Mouse (Mus musculus) ES-Bruce4 (cell line): Measurements from ENCODE around the gene Map4k4. TPM values are rescaled to one million over a fixed set of nuclear protein-coding genes. Genes with fewer than 3 reads are reported as not detected.

ENCODE experiments used
- H3K27ac ChIP-seq: 2 replicates; pipeline ENCODE4 v1.5.1; 2012; ENCODE audit warnings: low read length, inconsistent platforms; ENCODE audit not compliant: insufficient read depth
- H3K27me3 ChIP-seq: 2 replicates; pipeline ENCODE4 v1.6.1; 2012; ENCODE audit warnings: mild to moderate bottlenecking, low read length, inconsistent platforms; ENCODE audit not compliant: control insufficient read depth, poor library complexity, insufficient read depth, severe bottlenecking
- H3K36me3 ChIP-seq: 2 replicates; pipeline ENCODE4 v1.6.1; 2012; ENCODE audit warnings: inconsistent platforms, mild to moderate bottlenecking, low read length, moderate library complexity; ENCODE audit not compliant: control insufficient read depth, poor library complexity, insufficient read depth, severe bottlenecking
- H3K4me1 ChIP-seq: one replicate; pipeline ENCODE4 v1.8.1; 2011; ENCODE audit warnings: low read length; ENCODE audit not compliant: control insufficient read depth, insufficient read depth
- H3K4me3 ChIP-seq: 2 replicates; pipeline ENCODE4 v1.5.1; 2011; ENCODE audit warnings: low read depth, mild to moderate bottlenecking, low read length
- H3K9ac ChIP-seq: 2 replicates; pipeline ENCODE4 v1.6.1; 2012; ENCODE audit warnings: low read depth, mild to moderate bottlenecking, inconsistent platforms; ENCODE audit not compliant: poor library complexity, severe bottlenecking
- H3K9me3 ChIP-seq: replicated peaks from 2 replicates; pipeline ENCODE4 v1.6.1; 2012; ENCODE audit warnings: mild to moderate bottlenecking, low read length, inconsistent platforms; ENCODE audit not compliant: control insufficient read depth, poor library complexity, insufficient read depth, severe bottlenecking
- CTCF ChIP-seq: IDR thresholded peaks from one replicate; pipeline ENCODE4 v1.8.1; 2011; ENCODE audit warnings: low read depth, low read length
- EP300 ChIP-seq: IDR thresholded peaks from 2 replicates; pipeline ENCODE4 v1.6.1; 2011; ENCODE audit warnings: low read depth, low read length; ENCODE audit not compliant: insufficient read depth
- POLR2A ChIP-seq: IDR thresholded peaks from one replicate; pipeline ENCODE4 v1.8.1; 2011; ENCODE audit warnings: low read length; ENCODE audit not compliant: insufficient read depth
- polyA plus RNA-seq: library from polyadenylated mRNA; stranded (reverse); fragments of >200 nt; gene quantifications from 2 replicates; pipeline ENCODE4 v1.2.4, GENCODE M21; 2011; ENCODE audit warnings: low read depth; ENCODE audit not compliant: missing spikeins, insufficient read depth, insufficient read length

Map4k4 gene
- polyA plus RNA-seq, 1 experiment = 308 TPM

DNA sequence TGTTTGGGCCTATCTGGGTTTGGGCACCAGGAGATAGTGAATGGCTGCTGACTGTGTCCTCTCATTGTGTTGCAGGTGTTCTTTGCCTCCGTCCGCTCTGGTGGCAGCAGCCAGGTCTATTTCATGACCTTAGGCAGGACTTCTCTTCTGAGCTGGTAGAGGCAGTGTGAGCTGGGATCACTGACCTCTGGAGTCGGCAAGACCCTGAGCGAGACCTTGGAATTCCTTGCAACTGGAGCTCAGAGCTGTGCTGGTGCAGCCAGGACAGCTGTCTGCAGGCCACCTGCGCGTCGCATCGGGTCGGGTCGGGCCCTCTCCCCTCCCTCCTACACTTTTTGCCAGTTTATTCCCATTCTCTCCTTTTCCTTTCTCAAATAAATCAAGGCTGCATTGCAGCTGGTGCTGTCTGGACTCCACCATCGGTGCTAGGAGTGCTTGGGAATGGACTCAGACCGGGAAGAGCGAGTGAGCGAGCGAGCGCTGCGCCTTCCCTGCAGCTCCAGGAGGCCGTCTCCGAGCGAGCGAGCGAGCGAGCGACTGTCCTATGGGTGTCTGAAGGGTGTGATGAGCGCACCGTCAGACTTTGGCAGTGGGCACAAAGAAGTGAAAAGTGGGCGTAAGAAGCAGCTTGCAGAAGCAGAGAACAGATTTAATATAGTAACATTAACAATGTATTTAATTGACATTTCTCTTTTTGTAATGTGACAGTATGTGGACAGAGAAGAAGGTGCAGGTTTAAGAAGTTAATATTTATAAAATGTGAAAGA lies 124.0 kb downstream of the Map4k4 start:
- H3K4me3 ChIP-seq = no peak overlapping the region
- TF ChIP-seq EP300 (no peak), POLR2A (no peak), CTCF (no peak)
- no peaks in the 10 kb centered on the region for H3K27me3 ChIP-seq
- no peaks in the 10 kb centered on the region for H3K9me3 ChIP-seq
- no peak overlapping the region for H3K9ac ChIP-seq
- H3K27ac ChIP-seq = no peak overlapping the region
- H3K4me1 ChIP-seq = no peaks in the 10 kb centered on the region
- peaks cover 12% of the 10 kb centered on the region for H3K36me3 ChIP-seq

DNA sequence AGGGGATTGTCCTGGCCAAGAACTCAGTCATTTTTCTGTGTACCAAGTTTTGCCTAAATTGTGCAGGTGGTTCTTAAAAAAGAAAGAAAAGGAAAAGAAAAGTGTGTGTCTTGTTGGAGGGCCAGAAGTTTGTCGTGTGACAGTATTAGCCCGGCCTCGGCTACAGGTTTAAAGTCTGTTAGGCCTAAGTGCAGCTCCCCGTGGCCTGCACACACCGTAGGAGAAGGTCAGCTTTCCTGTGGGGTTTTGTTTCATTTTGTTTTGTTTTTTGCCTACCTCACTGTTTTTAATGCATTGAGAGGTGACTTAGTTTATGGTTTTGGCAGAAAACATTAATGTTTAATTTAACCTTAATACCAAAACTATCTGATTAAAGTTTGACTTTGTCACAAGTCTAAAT lies 124.7 kb downstream of the Map4k4 start:
- TF ChIP-seq EP300 (no peak), POLR2A (no peak), CTCF (no peak)
- Histone ChIP-seq H3K4me3 (no peak overlapping the region), H3K9me3 (no peaks in the 10 kb centered on the region), H3K9ac (no peak overlapping the region), H3K27ac (no peak overlapping the region), H3K36me3 (peaks cover 9% of the 10 kb centered on the region), H3K27me3 (no peaks in the 10 kb centered on the region), H3K4me1 (no peaks in the 10 kb centered on the region)

DNA sequence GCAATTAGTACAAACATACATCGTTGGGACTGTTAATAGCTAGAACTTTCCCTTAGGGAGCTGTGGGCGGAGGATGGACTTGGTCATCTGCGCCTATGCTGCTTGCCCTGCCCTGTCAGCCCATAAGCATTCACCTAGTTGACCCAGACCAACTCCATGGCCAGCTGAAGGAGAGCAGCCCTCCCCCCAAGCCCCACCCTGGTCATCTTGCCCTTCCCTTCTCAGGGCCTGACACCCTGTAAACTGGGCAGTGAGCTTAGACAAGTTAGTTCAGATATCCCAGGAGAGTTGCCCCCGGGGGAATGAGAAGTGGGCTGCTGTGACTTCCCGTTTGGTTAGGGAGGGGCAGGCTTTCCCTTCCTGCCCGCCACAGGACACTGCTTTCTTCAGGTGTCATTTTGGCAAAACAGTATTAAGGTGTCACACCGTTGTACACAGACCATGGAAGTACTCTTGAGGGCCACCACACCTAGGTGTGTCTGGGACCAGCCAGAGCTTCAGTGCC lies 126.5 kb downstream of the Map4k4 start:
- H3K27me3 ChIP-seq = no peaks in the 10 kb centered on the region
- peaks cover 5% of the 10 kb centered on the region for H3K36me3 ChIP-seq
- no peak for TF ChIP-seq CTCF
- TF ChIP-seq EP300 = no peak
- no peak for TF ChIP-seq POLR2A
- no peak overlapping the region for H3K27ac ChIP-seq
- no peaks in the 10 kb centered on the region for H3K9me3 ChIP-seq
- no peaks in the 10 kb centered on the region for H3K4me1 ChIP-seq
- no peak overlapping the region for H3K4me3 ChIP-seq
- no peak overlapping the region for H3K9ac ChIP-seq

DNA sequence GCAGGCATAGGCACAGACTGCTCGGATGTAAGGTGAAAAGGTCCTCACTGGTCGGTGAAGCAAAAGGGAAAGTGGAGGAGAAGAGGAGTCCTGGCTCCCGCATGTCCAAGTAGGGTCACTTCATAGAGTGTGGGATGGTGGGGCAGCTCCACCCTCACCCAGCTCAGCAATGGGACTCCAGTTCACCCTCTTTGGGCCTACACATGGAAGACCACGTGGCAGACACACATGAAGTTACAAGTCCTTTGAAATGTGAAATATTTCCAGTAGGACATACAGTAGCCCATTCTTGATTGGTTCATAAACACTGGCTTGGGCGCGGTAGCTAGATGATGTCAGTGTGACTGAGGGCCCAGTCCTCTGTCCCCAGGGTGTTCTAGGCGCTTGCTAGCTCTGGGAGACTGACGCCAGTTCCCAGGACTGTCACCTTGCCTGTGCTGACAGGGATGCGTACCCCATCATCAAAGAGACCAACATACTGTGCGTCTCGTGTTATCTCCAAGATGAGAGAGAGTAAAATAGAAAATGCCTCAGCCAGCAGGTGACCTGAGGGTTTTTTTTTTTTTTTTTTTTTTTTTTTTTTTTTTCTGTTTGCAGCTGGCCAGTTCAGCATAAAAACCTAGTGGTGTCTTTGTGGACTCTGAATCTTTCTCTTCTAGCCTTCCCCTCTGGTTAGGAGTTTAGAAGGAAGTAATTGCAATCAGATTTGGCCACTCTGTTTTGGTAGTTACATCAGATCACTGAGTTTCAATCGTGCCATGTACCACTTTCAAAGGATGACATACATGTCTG lies 127.7 kb downstream of the Map4k4 start:
- no peak overlapping the region for H3K27ac ChIP-seq
- H3K9ac ChIP-seq = no peak overlapping the region
- no peaks in the 10 kb centered on the region for H3K4me1 ChIP-seq
- no peaks in the 10 kb centered on the region; the same call in 1 of the 2 replicates for H3K36me3 ChIP-seq
- H3K4me3 ChIP-seq = no peak overlapping the region
- H3K27me3 ChIP-seq = no peaks in the 10 kb centered on the region
- no peaks in the 10 kb centered on the region for H3K9me3 ChIP-seq
- no peak for TF ChIP-seq CTCF
- no peak for TF ChIP-seq EP300
- no peak for TF ChIP-seq POLR2A

DNA sequence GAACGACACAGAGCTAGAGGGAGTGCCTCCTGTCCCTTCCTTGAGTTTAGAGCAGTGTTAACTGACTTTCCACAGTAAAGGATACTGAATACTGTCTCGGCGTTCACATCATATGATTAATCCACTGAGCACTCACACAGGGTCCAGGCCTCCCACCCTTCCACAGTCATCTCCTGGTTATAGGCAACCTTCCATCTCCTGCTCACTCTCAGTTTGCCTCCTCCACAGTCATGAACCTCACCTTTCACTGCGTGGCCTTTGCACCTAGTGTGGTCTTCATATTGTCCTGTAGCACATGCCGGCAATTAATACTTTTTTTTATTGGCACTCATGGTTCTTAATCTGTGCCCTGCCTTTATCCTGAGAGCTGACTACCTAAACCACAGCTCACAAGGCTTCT lies 128.9 kb downstream of the Map4k4 start:
- no peak overlapping the region for H3K9ac ChIP-seq
- no peak overlapping the region for H3K27ac ChIP-seq
- no peaks in the 10 kb centered on the region for H3K27me3 ChIP-seq
- no peaks in the 10 kb centered on the region for H3K9me3 ChIP-seq
- no peak for TF ChIP-seq CTCF
- no peak for TF ChIP-seq POLR2A
- no peak for TF ChIP-seq EP300
- H3K4me3 ChIP-seq = no peak overlapping the region
- H3K4me1 ChIP-seq = no peaks in the 10 kb centered on the region
- no peaks in the 10 kb centered on the region; the same call in 1 of the 2 replicates for H3K36me3 ChIP-seq
